Mouse (Mus musculus) right cerebral cortex, postnatal 25 days (tissue): ENCODE measurements around the gene S100a8.
A peak's percentile ranks its signal among the peaks of the same experiment; 100 is the strongest.

Experiments
- DNase-seq: peaks from one replicate; pipeline ENCODE4 v3.0.0; 2022

S100a8 gene

DNA sequence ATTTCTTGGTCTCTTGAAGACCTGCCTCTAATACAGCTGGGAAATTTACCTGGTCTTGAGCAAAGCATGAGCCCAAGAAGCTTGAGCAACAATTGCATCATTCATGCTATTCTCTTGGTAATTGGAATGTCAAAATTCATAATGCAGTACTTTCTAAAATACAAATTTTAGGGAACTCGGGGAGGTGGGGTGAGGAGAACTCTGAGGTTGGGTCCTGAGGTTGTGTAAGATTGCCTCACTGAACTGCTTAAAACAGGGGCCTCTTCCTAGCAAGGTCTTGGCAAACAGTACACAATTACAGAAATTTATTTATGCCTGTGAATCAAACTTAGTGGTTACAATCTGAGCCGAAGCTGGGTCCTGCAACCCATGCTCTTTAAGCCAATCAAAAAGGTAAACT, 18.1 kb downstream of the S100a8 start:
- DNase-seq, result no peak

DNA sequence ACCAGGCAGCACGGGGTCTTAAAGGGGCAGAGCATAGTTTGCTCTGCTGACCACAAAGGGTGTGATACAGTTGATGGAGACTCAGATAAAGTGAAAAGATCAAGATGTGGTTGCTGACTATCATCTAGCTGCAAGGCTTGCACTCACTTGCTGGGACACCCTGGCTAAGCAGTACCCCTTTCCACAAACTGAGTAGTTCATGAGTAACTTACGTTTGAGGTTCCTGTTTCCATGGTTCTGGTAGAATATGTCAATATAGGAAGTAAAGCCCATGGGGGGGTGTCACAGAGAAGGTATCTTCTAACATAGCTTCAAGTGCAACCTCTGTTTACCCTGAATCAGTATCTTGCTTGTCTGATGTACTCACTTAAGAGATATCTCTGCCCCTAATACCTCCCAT, 24.7 kb downstream of the S100a8 start:
- no peak for DNase-seq

DNA sequence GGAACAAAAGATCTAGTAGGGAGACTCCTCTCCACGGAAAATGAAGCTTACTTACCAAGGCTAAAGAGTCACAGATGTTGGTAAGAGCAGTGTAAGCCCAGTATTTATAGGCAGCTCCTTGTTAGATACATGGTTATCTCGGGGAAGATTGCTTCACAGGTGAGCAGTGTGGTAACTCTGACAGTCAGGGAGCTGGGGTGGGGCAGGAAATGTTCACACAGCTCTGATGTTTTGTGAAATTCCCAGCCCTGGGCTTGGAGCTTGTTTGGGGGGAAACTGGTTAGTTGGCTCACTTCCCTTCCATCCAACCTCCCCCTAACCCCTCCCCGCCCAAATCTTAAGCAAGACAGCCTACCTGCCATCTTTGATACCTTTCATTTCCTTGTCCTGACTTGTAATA, 26.8 kb downstream of the S100a8 start, which contains the start of gene S100a9:
S100a9 (minus strand) TSS at position 109 of the 400 bp plus-strand sequence.
- DNase-seq, result no peak

DNA sequence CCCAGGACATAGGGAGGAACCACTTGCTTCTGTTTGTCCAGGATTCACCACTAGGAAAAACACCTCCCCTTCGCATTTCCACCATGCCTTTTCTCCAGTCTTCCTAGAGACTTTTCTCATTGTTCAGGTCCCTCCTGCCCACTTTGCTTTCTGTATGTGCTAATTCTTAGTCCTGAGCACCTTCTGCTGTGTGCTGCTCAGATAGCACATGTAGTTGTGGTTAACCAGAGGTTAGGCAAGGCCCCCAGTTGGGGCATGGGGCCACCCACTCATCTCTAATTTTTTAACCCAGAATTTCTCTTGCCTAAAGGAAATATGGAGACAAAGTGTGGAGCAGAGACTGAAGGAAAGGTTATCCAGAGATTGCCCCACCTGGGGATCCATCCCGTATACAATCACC, 33.5 kb downstream of the S100a8 start:
- DNase-seq, result no peak

DNA sequence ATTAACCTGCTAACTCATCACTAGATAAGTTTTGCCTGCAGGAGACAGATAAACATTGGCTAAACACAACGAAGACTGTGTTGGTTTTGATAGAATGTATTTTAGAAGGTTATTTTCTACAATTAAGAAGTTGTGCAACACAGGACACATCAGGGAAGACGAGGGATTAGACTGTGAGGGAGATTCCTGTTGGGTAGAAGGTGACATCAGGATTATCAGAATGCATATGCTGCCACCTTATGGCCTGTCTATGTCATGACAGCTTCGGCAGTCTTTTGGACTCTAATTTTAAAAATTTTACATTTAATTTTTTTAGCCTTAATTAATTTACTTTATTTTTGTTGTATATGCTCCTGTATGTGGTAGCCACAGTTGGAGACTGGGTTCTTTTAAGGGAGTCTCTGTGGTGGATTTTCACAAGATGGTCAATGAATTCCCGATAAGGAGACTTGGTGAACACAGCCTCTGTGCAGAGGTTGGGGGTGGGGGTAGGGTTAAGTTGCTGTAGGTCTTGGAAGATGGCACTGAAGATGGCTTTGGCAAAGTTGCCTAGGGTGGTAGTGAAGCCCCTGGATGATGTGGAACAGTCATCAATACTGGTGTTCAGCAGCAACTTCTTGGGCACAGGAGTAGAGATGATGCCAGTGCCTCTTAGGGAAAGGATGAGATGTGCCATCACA, 39.9 kb downstream of the S100a8 start:
- peak; percentile 12 for DNase-seq

DNA sequence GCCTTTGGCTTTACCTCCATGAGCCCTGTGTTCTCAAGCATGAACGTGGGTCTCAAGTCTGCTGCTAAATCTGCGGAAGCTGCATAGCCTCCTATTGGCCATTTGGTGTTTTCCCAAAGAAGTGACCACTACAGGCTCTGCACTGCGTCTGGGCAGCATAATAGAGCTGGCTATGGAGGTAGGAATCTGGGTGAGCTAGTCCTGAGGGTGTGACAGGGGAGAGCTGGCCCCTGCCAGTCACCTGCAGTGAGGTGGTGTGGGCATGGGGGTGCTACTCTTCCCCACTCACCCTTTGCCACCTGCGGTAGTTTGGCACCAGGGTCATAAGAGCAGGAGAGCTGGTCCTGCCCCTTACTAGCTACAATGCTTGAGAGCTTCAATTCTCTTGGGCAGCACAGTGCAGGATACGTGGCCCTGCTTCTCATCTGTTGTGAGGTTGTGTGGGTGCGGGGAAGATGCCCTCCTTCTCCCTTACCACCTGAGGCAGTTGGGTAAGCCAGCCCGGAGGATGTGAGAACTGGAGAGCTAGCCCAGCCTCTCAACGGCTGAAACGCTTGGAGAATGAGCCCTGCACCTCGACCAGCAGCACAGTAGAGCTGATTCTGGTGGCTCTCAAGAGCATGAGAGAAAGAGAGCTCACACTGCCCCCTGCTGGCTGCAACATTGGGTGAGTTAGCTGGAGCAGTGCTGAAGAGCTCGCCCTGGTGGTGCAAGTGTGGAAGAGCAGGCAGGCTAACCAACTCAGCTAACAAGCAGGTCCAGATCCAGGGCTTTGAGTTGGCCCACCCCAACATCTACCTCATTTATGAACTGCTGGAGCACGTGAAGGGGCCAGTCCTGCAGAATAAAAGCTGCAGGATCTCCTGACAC, 41.0 kb downstream of the S100a8 start:
- DNase-seq, result peak; percentile 72
